Mouse (Mus musculus) CH12.LX (cell line): ENCODE results near the gene Rfc4. TPM values are rescaled to one million over a fixed set of nuclear protein-coding genes. Genes with fewer than 3 reads are reported as not detected.
A peak's percentile ranks its signal among the peaks of the same experiment; 100 is the strongest.

Experiments
- DNase-seq: peaks from one replicate; pipeline ENCODE4 v3.0.0-alpha.2; 2013; ENCODE audit errors: extremely low read depth
- H3K27ac ChIP-seq: 2 replicates; pipeline ENCODE4 v1.5.1; 2012; ENCODE audit warnings: low read depth, mild to moderate bottlenecking, control low read depth, moderate library complexity; ENCODE audit not compliant: insufficient read depth
- H3K27me3 ChIP-seq: replicated peaks from 2 replicates; pipeline ENCODE3; 2012; ENCODE audit warnings: inconsistent platforms
- H3K36me3 ChIP-seq, 2 experiments: replicated peaks in 1 of 2; 2 replicates each; pipeline versions ENCODE3 to v1.6.1; 2012; ENCODE audit warnings: inconsistent platforms in 1 of 2, low read length in 1 of 2, mild to moderate bottlenecking in 1 of 2, mixed read lengths in 1 of 2, moderate library complexity in 1 of 2; ENCODE audit not compliant: control insufficient read depth in 1 of 2, insufficient read depth in 1 of 2
- H3K4me1 ChIP-seq, 2 experiments: 2 replicates each; pipeline ENCODE4 v1.6.1; 2012; ENCODE audit warnings: inconsistent platforms in 1 of 2, moderate library complexity in 1 of 2; ENCODE audit not compliant: insufficient read depth in 2 of 2, control insufficient read depth in 1 of 2
- H3K4me2 ChIP-seq: 2 replicates; pipeline ENCODE4 v1.6.1; 2012; ENCODE audit warnings: low read depth, mild to moderate bottlenecking, control low read depth; ENCODE audit not compliant: poor library complexity, insufficient read depth, severe bottlenecking
- H3K4me3 ChIP-seq, 3 experiments: fragments of 150-350 bp in 1 of 3; sonication (generic) in 1 of 3; replicated peaks in 1 of 3; 2 replicates each; pipeline versions ENCODE3 to v1.5.1; 2011 to 2012; ENCODE audit warnings: low read depth in 2 of 3, low read length in 2 of 3, mild to moderate bottlenecking in 2 of 3, moderate library complexity in 2 of 3, control low read depth in 1 of 3, improper control_type of control experiment in 1 of 3, inconsistent platforms in 1 of 3, mixed read lengths in 1 of 3; ENCODE audit not compliant: poor library complexity in 1 of 3
- H3K79me2 ChIP-seq: replicated peaks from 2 replicates; pipeline ENCODE4 v1.6.1; 2012; ENCODE audit warnings: mild to moderate bottlenecking, moderate library complexity; ENCODE audit not compliant: control insufficient read depth, poor library complexity, insufficient read depth, severe bottlenecking; ENCODE audit errors: extremely low read depth
- H3K9ac ChIP-seq: 2 replicates; pipeline ENCODE4 v1.6.1; 2012; ENCODE audit warnings: low read depth, mild to moderate bottlenecking, control low read depth, moderate library complexity; ENCODE audit not compliant: insufficient read depth
- H3K9me3 ChIP-seq: replicated peaks from 2 replicates; pipeline ENCODE3; 2012; ENCODE audit warnings: low read length, inconsistent platforms, mixed read lengths
- BHLHE40 ChIP-seq: IDR thresholded peaks from 2 replicates; pipeline ENCODE4 v1.6.1; 2011; ENCODE audit warnings: mild to moderate bottlenecking, low read depth, low read length, improper control_type of control experiment
- CHD1 ChIP-seq: IDR thresholded peaks from 2 replicates; pipeline ENCODE4 v1.6.1; 2012; ENCODE audit warnings: low read depth, low read length, improper control_type of control experiment, inconsistent platforms
- CTCF ChIP-seq, 2 experiments: IDR thresholded peaks in 1 of 2; conservative IDR thresholded peaks in 1 of 2; 2 replicates each; pipeline ENCODE4 v1.5.1; 2011 to 2012; ENCODE audit warnings: low read depth in 2 of 2, low read length in 2 of 2, improper control_type of control experiment in 1 of 2, inconsistent platforms in 1 of 2, mild to moderate bottlenecking in 1 of 2, moderate library complexity in 1 of 2
- E2F4 ChIP-seq: IDR thresholded peaks from 2 replicates; pipeline ENCODE4 v1.6.1; 2011; ENCODE audit warnings: low read depth, low read length, improper control_type of control experiment; ENCODE audit not compliant: insufficient replicate concordance
- EP300 ChIP-seq: IDR thresholded peaks from 2 replicates; pipeline ENCODE4 v1.6.1; 2011; ENCODE audit warnings: low read length, improper control_type of control experiment
- ETS1 ChIP-seq: conservative IDR thresholded peaks from 2 replicates; pipeline ENCODE4 v1.6.1; 2012; ENCODE audit warnings: low read depth, mild to moderate bottlenecking, inconsistent platforms, low read length, improper control_type of control experiment, moderate library complexity
- GABPA ChIP-seq: IDR thresholded peaks from 2 replicates; pipeline ENCODE4 v1.6.1; 2012; ENCODE audit warnings: low read depth, low read length, improper control_type of control experiment, inconsistent platforms; ENCODE audit not compliant: insufficient replicate concordance
- HCFC1 ChIP-seq: IDR thresholded peaks from 2 replicates; pipeline ENCODE4 v1.6.1; 2012; ENCODE audit warnings: low read depth, mild to moderate bottlenecking, inconsistent platforms, low read length, improper control_type of control experiment
- IRF4 ChIP-seq: IDR thresholded peaks from 2 replicates; pipeline ENCODE4 v1.6.1; 2014; ENCODE audit warnings: low read depth, mild to moderate bottlenecking, inconsistent platforms, low read length, improper control_type of control experiment
- JUN ChIP-seq: IDR thresholded peaks from 2 replicates; pipeline ENCODE4 v1.6.1; 2011; ENCODE audit warnings: low read depth, mild to moderate bottlenecking, low read length, improper control_type of control experiment, moderate library complexity; ENCODE audit not compliant: insufficient read depth
- JUND ChIP-seq: conservative IDR thresholded peaks from 2 replicates; pipeline ENCODE4 v1.6.1; 2011; ENCODE audit warnings: low read depth, low read length, improper control_type of control experiment
- MAFK ChIP-seq: IDR thresholded peaks from 2 replicates; pipeline ENCODE4 v1.6.1; 2011; ENCODE audit warnings: low read length, improper control_type of control experiment; ENCODE audit not compliant: insufficient replicate concordance
- MAX ChIP-seq: IDR thresholded peaks from 2 replicates; pipeline ENCODE4 v1.6.1; 2011; ENCODE audit warnings: low read length, improper control_type of control experiment
- MEF2A ChIP-seq: IDR thresholded peaks from 2 replicates; pipeline ENCODE4 v1.6.1; 2014; ENCODE audit warnings: low read depth, mild to moderate bottlenecking, inconsistent platforms, low read length, improper control_type of control experiment, borderline replicate concordance
- MXI1 ChIP-seq: IDR thresholded peaks from 2 replicates; pipeline ENCODE4 v1.6.1; 2011; ENCODE audit warnings: mild to moderate bottlenecking, low read depth, low read length, improper control_type of control experiment
- MYC ChIP-seq: IDR thresholded peaks from 2 replicates; pipeline ENCODE4 v1.6.1; 2011; ENCODE audit warnings: low read depth, mild to moderate bottlenecking, improper control_type of control experiment, low read length
- NELFE ChIP-seq: IDR thresholded peaks from 2 replicates; pipeline ENCODE4 v1.6.1; 2011; ENCODE audit warnings: low read depth, low read length, improper control_type of control experiment
- PAX5 ChIP-seq: IDR thresholded peaks from 2 replicates; pipeline ENCODE4 v1.6.1; 2012; ENCODE audit warnings: low read length, inconsistent platforms, mixed read lengths
- POLR2AphosphoS2 ChIP-seq: IDR thresholded peaks from 2 replicates; pipeline ENCODE4 v1.6.1; 2011; ENCODE audit warnings: low read depth, low read length, improper control_type of control experiment
- RAD21 ChIP-seq: IDR thresholded peaks from 2 replicates; pipeline ENCODE4 v1.6.1; 2011; ENCODE audit warnings: low read depth, mild to moderate bottlenecking, low read length, improper control_type of control experiment, moderate library complexity
- RCOR1 ChIP-seq: conservative IDR thresholded peaks from 2 replicates; pipeline ENCODE4 v1.6.1; 2012; ENCODE audit warnings: low read depth, mild to moderate bottlenecking, inconsistent platforms, low read length, improper control_type of control experiment
- USF2 ChIP-seq: conservative IDR thresholded peaks from 2 replicates; pipeline ENCODE4 v1.6.1; 2011; ENCODE audit warnings: low read depth, low read length, improper control_type of control experiment
- ZKSCAN1 ChIP-seq: IDR thresholded peaks from 2 replicates; pipeline ENCODE4 v1.6.1; 2012; ENCODE audit warnings: low read depth, inconsistent platforms, low read length, improper control_type of control experiment, borderline replicate concordance
- ZMIZ1 ChIP-seq: IDR thresholded peaks from 2 replicates; pipeline ENCODE4 v1.6.1; 2012; ENCODE audit warnings: low read depth, mild to moderate bottlenecking, inconsistent platforms, low read length, improper control_type of control experiment
- ZNF384 ChIP-seq: IDR thresholded peaks from 2 replicates; pipeline ENCODE4 v1.6.1; 2012; ENCODE audit warnings: low read depth, low read length, improper control_type of control experiment, inconsistent platforms
- dilution Hi-C: fragments of 300-500 bp; cut with MboI; formaldehyde crosslinking; loops from 2 replicates; pipeline ENCODE4 v1.14.3; 2020; ENCODE audit warnings: low sequenced_read_pairs; ENCODE audit not compliant: extremely low pct_unique_long_range_greater_than_20kb, extremely low pct_ligation_motif_present
- in situ Hi-C: fragments of 300-500 bp; cut with MboI; formaldehyde crosslinking; loops from 3 replicates; pipeline ENCODE4 v1.14.3; 2019; ENCODE audit warnings: low sequenced_read_pairs, low pct_ligation_motif_present, low pct_unique_long_range_greater_than_20kb, mixed read lengths
- polyA plus RNA-seq: library from polyadenylated mRNA; unstranded; fragments of >175 nt; gene quantifications from 2 replicates; pipeline ENCODE4 v1.2.1, GENCODE M21; 2012; ENCODE audit warnings: low read depth; ENCODE audit not compliant: insufficient read length
- total RNA-seq, 2 experiments: library from RNA; depleted of rRNA; stranded (reverse); fragments of 300-350 nt in 1 of 2; fragments of >200 nt in 1 of 2; gene quantifications; 2 replicates each; pipeline ENCODE4 v1.2.3; 2012 to 2014

Gene Rfc4
- total and polyA plus RNA-seq, 3 experiments = 74.6 to 191 (median 121) TPM

DNA sequence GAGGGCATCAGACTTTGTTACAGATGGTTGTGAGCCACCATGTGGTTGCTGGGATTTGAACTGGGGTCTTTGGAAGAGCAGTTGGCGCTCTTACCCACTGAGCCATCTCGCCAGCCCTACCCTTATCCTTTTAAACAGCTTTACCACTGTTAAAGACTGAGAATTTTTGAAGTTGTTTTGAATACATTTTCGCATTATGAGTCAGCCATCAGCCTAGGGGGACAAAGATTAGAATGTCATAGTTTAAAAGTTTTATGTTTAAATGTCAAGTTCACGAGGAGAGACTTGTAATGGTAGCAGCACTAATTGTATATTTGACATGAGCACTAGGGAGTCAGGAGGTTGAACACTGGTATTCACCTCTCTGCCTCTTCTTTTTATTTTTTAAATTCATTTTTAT, 4.4 kb downstream of the Rfc4 start:
- H3K36me3 ChIP-seq = peaks cover 38 to 76% of the 10 kb centered on the region in 2 experiments
- H3K9ac ChIP-seq = no peak overlapping the region
- no peak overlapping the region for H3K4me3 ChIP-seq
- no peak overlapping the region for H3K27ac ChIP-seq
- DNase-seq = no peak
- in situ Hi-C loops = no loop called here
- no peak overlapping the region for H3K4me2 ChIP-seq
- H3K27me3 ChIP-seq = no peaks in the 10 kb centered on the region
- peaks cover 5 to 37% of the 10 kb centered on the region in 2 experiments; a peak in 2 of 4 replicates for H3K4me1 ChIP-seq
- dilution Hi-C loops = no loop called here
- peaks cover 37% of the 10 kb centered on the region for H3K79me2 ChIP-seq
- H3K9me3 ChIP-seq = no peaks in the 10 kb centered on the region
- no peak for TF ChIP-seq ZKSCAN1
- TF ChIP-seq JUND = peak; percentile 88
- peak; percentile 42; the same call in 1 of the 2 replicates for TF ChIP-seq JUN
- peak; percentile 53; the same call in 1 of the 2 replicates for TF ChIP-seq IRF4
- TF ChIP-seq EP300 = peak; percentile 38; the same call in 1 of the 2 replicates
- TF ChIP-seq CTCF (conservative IDR thresholded peaks at IDR 0.05 in 1 of 2, IDR thresholded peaks at IDR 0.05 in 1 of 2; ENCODE audit: low read depth in 2 of 2, low read length in 2 of 2) = peak in 1 of 2 experiments; percentile 35; a peak in 1 of 4 replicates

DNA sequence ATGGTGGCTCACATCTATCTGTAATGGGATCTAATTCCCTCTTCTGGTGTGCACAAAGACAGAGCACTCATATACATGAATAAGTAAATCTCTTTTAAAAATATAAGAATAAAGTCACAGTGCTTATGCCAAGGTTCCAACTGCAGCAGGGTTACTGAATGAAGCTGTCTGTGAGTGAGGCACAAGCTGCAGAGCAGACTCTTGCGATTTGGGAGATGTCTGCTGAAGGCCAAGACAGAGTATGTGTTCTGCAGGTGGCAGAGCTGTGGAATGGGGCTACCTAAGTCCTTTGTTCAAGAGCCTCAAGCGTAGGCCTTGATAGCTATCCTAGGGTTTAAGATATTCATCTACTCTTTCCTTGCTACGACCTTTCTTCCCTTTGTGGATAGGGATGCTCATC, 5.1 kb downstream of the Rfc4 start:
- H3K4me1 ChIP-seq = peaks cover 5 to 37% of the 10 kb centered on the region in 2 experiments; a peak in 2 of 4 replicates
- no peak for DNase-seq
- H3K27me3 ChIP-seq = no peaks in the 10 kb centered on the region
- no peak overlapping the region for H3K4me3 ChIP-seq
- dilution Hi-C loops (no loop called here), in situ Hi-C loops (no loop called here)
- no peak overlapping the region for H3K27ac ChIP-seq
- H3K36me3 ChIP-seq = peaks cover 41 to 83% of the 10 kb centered on the region in 2 experiments
- H3K9me3 ChIP-seq = no peaks in the 10 kb centered on the region
- H3K79me2 ChIP-seq = peaks cover 37% of the 10 kb centered on the region
- no peak overlapping the region for H3K9ac ChIP-seq
- TF ChIP-seq ZNF384 (no peak), RCOR1 (no peak), GABPA (no peak), POLR2AphosphoS2 (no peak), ZMIZ1 (no peak), E2F4 (no peak), JUN (no peak), MAX (no peak)
- TF ChIP-seq, all 38 proteins: peak for 0
- H3K4me2 ChIP-seq = no peak overlapping the region

DNA sequence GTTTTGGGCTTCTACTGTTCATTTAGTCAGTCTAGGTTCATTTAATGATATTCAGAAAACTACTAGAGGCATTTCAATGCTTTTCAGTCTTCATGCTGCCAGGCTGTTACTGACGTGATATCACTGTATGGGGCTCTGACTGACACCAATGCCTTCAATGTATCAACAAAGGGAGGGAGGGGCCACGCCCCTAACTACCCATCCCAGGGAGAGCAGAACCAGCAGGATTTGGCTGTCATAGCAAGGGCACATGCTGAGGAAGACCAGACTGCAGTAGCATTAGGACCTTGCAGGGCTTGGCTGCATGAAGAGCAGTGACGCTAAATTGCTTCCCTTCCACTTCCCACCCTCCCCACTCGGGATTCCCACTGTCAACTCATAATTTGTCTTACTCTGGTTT, 10.4 kb downstream of the Rfc4 start:
- no peak for DNase-seq
- H3K36me3 ChIP-seq = peaks cover 67 to 89% of the 10 kb centered on the region in 2 experiments
- peaks cover 17% of the 10 kb centered on the region for H3K79me2 ChIP-seq
- no peaks in the 10 kb centered on the region for H3K27me3 ChIP-seq
- no peak overlapping the region for H3K9ac ChIP-seq
- H3K4me2 ChIP-seq = no peak overlapping the region
- dilution Hi-C loops = no loop called here
- in situ Hi-C loops = no loop called here
- no peak overlapping the region for H3K27ac ChIP-seq
- H3K9me3 ChIP-seq = no peaks in the 10 kb centered on the region
- H3K4me1 ChIP-seq = peaks cover 0 to 9% of the 10 kb centered on the region in 2 experiments; a peak in 2 of 4 replicates
- no peak overlapping the region for H3K4me3 ChIP-seq
- TF ChIP-seq GABPA (no peak), PAX5 (no peak), JUN (no peak), RAD21 (no peak), MEF2A (no peak), ETS1 (no peak), MXI1 (no peak), MYC (no peak), BHLHE40 (no peak), HCFC1 (no peak), JUND (no peak), NELFE (no peak), USF2 (no peak), MAX (no peak), CHD1 (no peak), EP300 (no peak), RCOR1 (no peak), MAFK (no peak)
